Mouse (Mus musculus) liver, embryonic 14.5 days (tissue): ENCODE results near the gene Gm17545. TPM values are rescaled to one million over a fixed set of nuclear protein-coding genes. Genes with fewer than 3 reads are reported as not detected.

ENCODE experiments used
- ATAC-seq: fragments of 200-750 bp; cut with Nextera tagmentation; 2 replicates; pipeline ENCODE4 v1.8.0; 2017; ENCODE audit warnings: moderate number of reproducible peaks, mild to moderate bottlenecking, moderate library complexity; ENCODE audit not compliant: insufficient read depth
- DNase-seq, 3 experiments: peaks; one replicate each; pipeline ENCODE4 v3.0.0-alpha.2; 2012 to 2013; ENCODE audit warnings: low read depth in 3 of 3, low spot score in 3 of 3
- H3K27ac ChIP-seq: fragments of 300-500 bp; sonication (generic); 2 replicates; pipeline ENCODE4 v1.5.1; 2014; ENCODE audit warnings: moderate library complexity, mild to moderate bottlenecking, control low read depth, inconsistent platforms
- H3K27me3 ChIP-seq: fragments of 300-500 bp; sonication (generic); 2 replicates; pipeline ENCODE4 v1.6.1; 2014; ENCODE audit warnings: mild to moderate bottlenecking, low read length, moderate library complexity; ENCODE audit not compliant: control insufficient read depth, insufficient read depth
- H3K36me3 ChIP-seq: fragments of 300-500 bp; sonication (generic); replicated peaks from 2 replicates; pipeline ENCODE4 v1.6.1; 2014; ENCODE audit warnings: low read depth; ENCODE audit not compliant: control insufficient read depth, insufficient read depth
- H3K4me1 ChIP-seq, 2 experiments: fragments of 200-500 bp in 1 of 2; fragments of 300-500 bp in 1 of 2; sonication (generic) in 1 of 2; replicated peaks; 2 replicates each; pipeline ENCODE4 v1.6.1; 2012 to 2014; ENCODE audit warnings: antibody characterized with exemption in 1 of 2, inconsistent platforms in 1 of 2, low read length in 1 of 2; ENCODE audit not compliant: control insufficient read depth in 2 of 2, insufficient read depth in 2 of 2
- H3K4me2 ChIP-seq: fragments of 300-500 bp; sonication (generic); 2 replicates; pipeline ENCODE4 v1.6.1; 2014; ENCODE audit warnings: low read depth, mild to moderate bottlenecking, control low read depth, moderate library complexity
- H3K4me3 ChIP-seq, 2 experiments: fragments of 200-500 bp in 1 of 2; fragments of 300-500 bp in 1 of 2; sonication (generic) in 1 of 2; 2 replicates each; pipeline ENCODE4 v1.5.1; 2012 to 2014; ENCODE audit warnings: low read depth in 2 of 2, low read length in 2 of 2, mild to moderate bottlenecking in 2 of 2, control low read depth in 1 of 2, inconsistent platforms in 1 of 2, moderate library complexity in 1 of 2; ENCODE audit not compliant: insufficient read depth in 1 of 2
- H3K9ac ChIP-seq: fragments of 300-500 bp; sonication (generic); replicated peaks from 2 replicates; pipeline ENCODE4 v1.6.1; 2014; ENCODE audit warnings: mild to moderate bottlenecking, control low read depth, moderate library complexity
- H3K9me3 ChIP-seq: fragments of 300-500 bp; sonication (generic); 2 replicates; pipeline ENCODE4 v1.6.1; 2016; ENCODE audit warnings: low read length, mixed read lengths; ENCODE audit not compliant: control insufficient read depth
- CTCF ChIP-seq: IDR thresholded peaks from 2 replicates; pipeline ENCODE4 v1.5.1; 2016; ENCODE audit warnings: antibody characterized with exemption, low read depth, control low read depth
- EP300 ChIP-seq: IDR thresholded peaks from 2 replicates; pipeline ENCODE4 v1.6.1; 2016; ENCODE audit warnings: antibody characterized with exemption, low read depth
- WGBS: fragments of 180-500 bp; shearing (Covaris S2); extraction: QIAGEN DNeasy Blood & Tissue Kit; methylation state at CpG from one replicate; pipeline ENCODE4 v1.1.7; 2014; ENCODE audit not compliant: insufficient replicate concordance; 5-methylcytosine and 5-hydroxymethylcytosine counted together
- polyA plus RNA-seq, 2 experiments: library from polyadenylated mRNA; depleted of rRNA in 1 of 2; stranded (reverse) in 1 of 2; unstranded in 1 of 2; fragments of >200 nt; fragmentation: Nextera tagmentation in 1 of 2; extraction: Ambion mirVana in 1 of 2; gene quantifications; 2 replicates each; pipeline versions ENCODE4 v1.2.1 to v1.2.3; 2012 to 2014

Gene Gm17545
- polyA plus RNA-seq, 2 experiments, result not detected

GRCm38 (mm10) chr9:22428666-22429410, 25.3 kb upstream of the Gm17545 start:
- TF ChIP-seq CTCF (no peak), EP300 (no peak)
- no peak for DNase-seq
- Histone ChIP-seq H3K27me3 (no peaks in the 10 kb centered on the region), H3K36me3 (no peaks in the 10 kb centered on the region), H3K4me1 (peaks cover 3 to 9% of the 10 kb centered on the region in 2 experiments; a peak in 3 of 4 replicates), H3K4me3 (no peak overlapping the region), H3K9ac (no peak overlapping the region; the same call in 1 of the 2 replicates), H3K4me2 (no peak overlapping the region), H3K27ac (no peak overlapping the region), H3K9me3 (no peaks in the 10 kb centered on the region)
- ATAC-seq, result no peak
- WGBS, result 73% methylated on average over 14 of the region's 14 CpGs

DNA sequence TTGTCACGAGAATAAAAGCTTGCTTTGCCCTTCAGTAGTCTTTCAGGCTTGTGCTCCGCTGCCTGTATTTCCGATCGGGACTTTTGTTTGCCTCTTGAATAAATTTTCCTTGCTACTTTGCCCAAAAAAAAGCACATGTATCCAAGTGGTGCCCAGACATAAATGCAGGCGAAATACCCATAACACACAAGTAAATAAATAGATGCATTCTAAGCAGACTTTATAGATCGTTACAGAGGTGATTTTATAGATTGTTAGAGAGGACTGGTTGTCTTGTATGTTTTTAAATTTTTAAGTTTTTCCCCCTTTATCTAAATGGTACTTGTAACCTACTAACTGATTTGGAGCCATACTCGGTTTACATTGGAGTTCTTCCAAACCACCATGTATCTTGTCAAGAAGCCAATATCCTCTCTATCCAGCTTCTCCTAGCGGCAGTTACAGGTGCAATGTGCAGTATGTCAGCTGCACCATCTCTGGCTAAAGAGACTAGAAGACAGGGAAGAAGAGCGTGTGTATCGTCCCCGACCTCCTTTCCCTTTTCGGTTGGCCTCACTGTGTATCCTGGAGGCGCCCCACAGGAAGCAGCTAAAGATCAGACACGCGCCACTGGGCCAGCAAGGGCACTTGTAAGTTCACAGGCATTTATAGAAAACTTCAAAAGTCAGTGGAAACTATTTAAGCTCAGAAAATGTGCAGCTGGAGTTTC, 24.4 kb upstream of the Gm17545 start:
- no peak for ATAC-seq
- Histone ChIP-seq H3K27me3 (no peaks in the 10 kb centered on the region), H3K4me1 (peaks cover 3 to 6% of the 10 kb centered on the region in 2 experiments; a peak in 3 of 4 replicates), H3K36me3 (no peaks in the 10 kb centered on the region), H3K4me3 (no peak overlapping the region), H3K9ac (no peak overlapping the region), H3K9me3 (no peaks in the 10 kb centered on the region), H3K27ac (no peak overlapping the region), H3K4me2 (peak overlapping the region; percentile 22)
- TF ChIP-seq EP300 (no peak), CTCF (no peak)
- 46% methylated on average over 15 of the region's 15 CpGs for WGBS
- DNase-seq, result no peak

DNA sequence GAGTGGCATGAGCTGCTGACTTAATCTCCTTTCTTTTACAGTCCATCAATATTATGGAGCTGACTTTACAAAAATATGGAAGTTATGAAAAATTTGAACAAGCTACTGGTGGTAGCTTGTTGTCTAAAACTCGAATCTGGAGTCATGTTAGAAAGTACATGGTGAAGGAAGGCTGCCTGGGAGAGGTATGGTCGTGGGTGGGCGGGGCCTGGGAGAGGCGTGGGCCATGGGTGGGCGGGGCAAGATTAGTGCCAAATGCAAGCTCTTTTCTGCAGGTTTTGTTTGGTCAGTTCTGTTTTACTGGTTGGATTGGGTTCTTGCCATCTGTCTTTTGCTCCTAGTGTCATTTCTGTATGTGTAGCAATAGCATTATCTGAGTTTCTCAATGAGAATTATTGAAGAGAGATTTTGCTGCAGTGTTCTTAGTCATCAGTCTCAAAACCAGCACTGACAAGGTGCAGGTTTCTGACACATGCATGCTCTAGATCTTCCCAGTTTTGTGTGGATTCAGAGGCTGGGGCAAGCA, 23.7 kb upstream of the Gm17545 start:
- H3K9ac ChIP-seq, result no peak overlapping the region
- DNase-seq (no peak), ATAC-seq (no peak)
- H3K27ac ChIP-seq, result no peak overlapping the region
- peaks cover 3 to 6% of the 10 kb centered on the region in 2 experiments; a peak in 3 of 4 replicates for H3K4me1 ChIP-seq
- 9% methylated on average over 5 of the region's 5 CpGs for WGBS
- peak overlapping the region; percentile 22; the same call in 1 of the 2 replicates for H3K4me2 ChIP-seq
- H3K9me3 ChIP-seq, result no peaks in the 10 kb centered on the region
- TF ChIP-seq CTCF (no peak), EP300 (no peak)
- no peaks in the 10 kb centered on the region for H3K27me3 ChIP-seq
- H3K36me3 ChIP-seq, result no peaks in the 10 kb centered on the region
- no peak overlapping the region for H3K4me3 ChIP-seq

DNA sequence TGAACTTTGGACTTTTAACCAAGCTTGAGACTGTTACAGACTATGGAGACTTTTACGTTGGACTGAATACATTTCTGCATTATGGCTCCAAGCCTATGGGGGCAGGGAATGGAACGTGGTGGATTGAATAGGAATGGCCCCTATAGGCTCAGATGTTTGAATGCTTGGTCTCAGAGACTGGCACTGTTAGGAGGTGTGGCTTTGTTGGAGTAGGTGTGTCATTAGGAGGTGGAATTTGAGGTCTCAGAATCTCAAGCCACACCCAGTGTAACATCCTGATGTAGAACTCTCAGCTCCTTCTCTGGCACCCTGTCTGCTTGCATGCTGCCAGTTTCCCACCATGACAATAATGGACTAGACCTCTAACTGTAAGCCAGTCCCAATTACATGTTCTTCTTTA, 20.9 kb upstream of the Gm17545 start:
- ATAC-seq, result no peak
- DNase-seq, result no peak
- no peak overlapping the region for H3K27ac ChIP-seq
- H3K4me2 ChIP-seq, result no peak overlapping the region
- H3K9me3 ChIP-seq, result no peaks in the 10 kb centered on the region
- no peaks in the 10 kb centered on the region for H3K36me3 ChIP-seq
- 61% methylated on average over 2 of the region's 2 CpGs for WGBS
- TF ChIP-seq CTCF (no peak), EP300 (no peak)
- H3K9ac ChIP-seq, result no peak overlapping the region
- H3K27me3 ChIP-seq, result no peaks in the 10 kb centered on the region
- peaks cover 3 to 6% of the 10 kb centered on the region in 2 experiments; a peak in 3 of 4 replicates for H3K4me1 ChIP-seq
- H3K4me3 ChIP-seq, result no peak overlapping the region

- Histone ChIP-seq H3K9me3 (no peaks in the 10 kb centered on the region), H3K4me2 (no peak overlapping the region), H3K4me3 (no peak overlapping the region), H3K36me3 (no peaks in the 10 kb centered on the region), H3K27ac (no peak overlapping the region), H3K4me1 (peaks cover 0 to 5% of the 10 kb centered on the region in 2 experiments; a peak in 3 of 4 replicates), H3K9ac (no peak overlapping the region), H3K27me3 (no peaks in the 10 kb centered on the region)
- DNase-seq (no peak), ATAC-seq (no peak)
- 71% methylated on average over 2 of the region's 2 CpGs for WGBS
- TF ChIP-seq CTCF, result no peak
- no peak for TF ChIP-seq EP300
Measured at GRCm38 (mm10) chr9:22434101-22434500, 20.0 kb upstream of the Gm17545 start.
